Mouse (Mus musculus) heart, embryonic 15.5 days (tissue): Measurements from ENCODE around the gene Kcnj5. TPM values are rescaled to one million over a fixed set of nuclear protein-coding genes. Genes with fewer than 3 reads are reported as not detected.

Source experiments
- ATAC-seq: fragments of 200-750 bp; cut with Nextera tagmentation; replicated peaks from 2 replicates; pipeline ENCODE4 v1.8.0; 2017; ENCODE audit warnings: low read depth, moderate TSS enrichment; ENCODE audit not compliant: insufficient number of reproducible peaks, insufficient read depth, low FRiP score
- H3K27ac ChIP-seq: fragments of 300-500 bp; sonication (generic); 2 replicates; pipeline ENCODE4 v1.5.1; 2015; ENCODE audit warnings: mild to moderate bottlenecking, inconsistent platforms
- H3K27me3 ChIP-seq: fragments of 300-500 bp; sonication (generic); 2 replicates; pipeline ENCODE4 v1.6.1; 2015; ENCODE audit warnings: inconsistent platforms
- H3K36me3 ChIP-seq: fragments of 300-500 bp; sonication (generic); 2 replicates; pipeline ENCODE4 v1.6.1; 2015; ENCODE audit warnings: mild to moderate bottlenecking, inconsistent platforms
- H3K4me1 ChIP-seq: fragments of 300-500 bp; sonication (generic); replicated peaks from 2 replicates; pipeline ENCODE4 v1.6.1; 2015; ENCODE audit warnings: inconsistent platforms
- H3K4me2 ChIP-seq: fragments of 300-500 bp; sonication (generic); 2 replicates; pipeline ENCODE4 v1.6.1; 2015; ENCODE audit warnings: inconsistent platforms, mild to moderate bottlenecking, moderate library complexity
- H3K4me3 ChIP-seq: fragments of 300-500 bp; sonication (generic); 2 replicates; pipeline ENCODE4 v1.5.1; 2015; ENCODE audit warnings: mild to moderate bottlenecking, inconsistent platforms
- H3K9ac ChIP-seq: fragments of 300-500 bp; sonication (generic); 2 replicates; pipeline ENCODE4 v1.6.1; 2015; ENCODE audit warnings: mild to moderate bottlenecking, inconsistent platforms
- H3K9me3 ChIP-seq: fragments of 300-500 bp; sonication (generic); replicated peaks from 2 replicates; pipeline ENCODE4 v1.6.1; 2016; ENCODE audit warnings: inconsistent platforms
- WGBS: fragments of 180-500 bp; shearing (Covaris S2); methylation state at CpG from one replicate; pipeline ENCODE4 v1.1.7; 2015; ENCODE audit warnings: mixed read lengths; 5-methylcytosine and 5-hydroxymethylcytosine counted together
- polyA plus RNA-seq: library from polyadenylated mRNA; unstranded; fragments of >200 nt; fragmentation: Nextera tagmentation; extraction: Ambion mirVana; gene quantifications from 2 replicates; pipeline ENCODE4 v1.2.1, GENCODE M21; 2015

Kcnj5 gene
- polyA plus RNA-seq, 1 experiment from 2014 or later, result 25.5 TPM

GRCm38 (mm10) chr9:32315999-32316398, 28.2 kb downstream of the Kcnj5 start:
- Histone ChIP-seq H3K9me3 (no peaks in the 10 kb centered on the region), H3K27ac (no peak overlapping the region), H3K4me1 (peaks cover 57% of the 10 kb centered on the region), H3K4me2 (no peak overlapping the region), H3K27me3 (no peaks in the 10 kb centered on the region), H3K9ac (no peak overlapping the region), H3K4me3 (no peak overlapping the region), H3K36me3 (peaks cover 11% of the 10 kb centered on the region)
- WGBS, result 88% methylated on average over 3 of the region's 3 CpGs
- ATAC-seq, result no peak

DNA sequence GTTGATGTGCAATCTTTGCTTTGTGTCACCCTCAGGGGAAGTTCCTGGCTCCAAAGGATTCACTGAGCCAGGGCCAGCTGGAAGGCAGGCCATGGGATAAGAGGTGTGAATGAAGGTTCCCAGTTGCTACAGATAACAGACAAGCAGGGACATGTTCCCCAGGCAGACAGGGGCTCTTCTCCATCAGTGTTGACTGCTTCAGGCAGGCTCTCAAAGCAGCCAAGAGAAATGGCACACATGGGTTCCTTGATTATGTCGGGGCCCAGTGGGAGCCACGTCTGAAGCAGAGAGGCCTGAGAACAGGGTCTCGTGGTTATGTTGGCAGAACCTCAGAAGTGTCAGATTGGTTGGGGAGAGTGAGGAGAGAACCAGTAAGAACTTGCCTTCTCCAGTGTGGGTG, 30.1 kb downstream of the Kcnj5 start:
- 13% methylated on average over 3 of the region's 3 CpGs for WGBS
- H3K9ac ChIP-seq, result no peak overlapping the region
- peaks cover 45% of the 10 kb centered on the region for H3K4me1 ChIP-seq
- no peaks in the 10 kb centered on the region for H3K9me3 ChIP-seq
- peaks cover 11% of the 10 kb centered on the region for H3K36me3 ChIP-seq
- H3K27ac ChIP-seq, result peak overlapping the region; percentile 85
- ATAC-seq, result peak; percentile 90
- no peak overlapping the region for H3K4me3 ChIP-seq
- H3K4me2 ChIP-seq, result no peak overlapping the region
- H3K27me3 ChIP-seq, result no peaks in the 10 kb centered on the region

- WGBS, result 50% methylated on average over 4 of the region's 4 CpGs
- Histone ChIP-seq H3K4me1 (peaks cover 40% of the 10 kb centered on the region), H3K4me2 (peak overlapping the region; percentile 35), H3K4me3 (no peak overlapping the region), H3K36me3 (peaks cover 7% of the 10 kb centered on the region), H3K27ac (peak overlapping the region; percentile 43), H3K9me3 (no peaks in the 10 kb centered on the region), H3K9ac (no peak overlapping the region), H3K27me3 (no peaks in the 10 kb centered on the region)
- no peak for ATAC-seq
Observed at GRCm38 (mm10) chr9:32312208-32312607, 31.9 kb downstream of the Kcnj5 start.

DNA sequence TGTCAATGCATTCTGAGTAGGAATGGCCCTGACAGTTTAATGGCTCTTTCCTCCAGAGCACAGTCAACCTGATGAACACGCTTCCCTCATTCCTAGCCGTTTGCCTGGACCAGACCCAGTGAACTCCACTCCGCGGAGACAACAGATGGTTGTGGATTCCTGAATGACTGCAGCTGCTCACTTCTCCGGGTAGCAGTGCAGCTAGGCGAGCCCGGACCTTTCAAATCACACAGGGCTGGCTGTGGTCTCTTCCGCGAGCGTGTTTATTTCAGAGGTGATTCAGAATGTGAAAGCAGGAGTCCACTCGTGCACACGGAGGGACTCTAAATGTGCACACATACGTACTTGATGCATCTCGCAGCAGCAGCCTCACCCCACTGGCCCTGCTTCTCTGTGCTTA, 32.4 kb downstream of the Kcnj5 start:
- peaks cover 40% of the 10 kb centered on the region for H3K4me1 ChIP-seq
- WGBS, result 45% methylated on average over 14 of the region's 14 CpGs
- no peak for ATAC-seq
- peak overlapping the region; percentile 43 for H3K27ac ChIP-seq
- no peak overlapping the region for H3K9ac ChIP-seq
- H3K36me3 ChIP-seq, result peaks cover 2% of the 10 kb centered on the region; the same call in 1 of the 2 replicates
- H3K4me3 ChIP-seq, result no peak overlapping the region
- H3K4me2 ChIP-seq, result peak overlapping the region; percentile 35
- no peaks in the 10 kb centered on the region for H3K9me3 ChIP-seq
- no peaks in the 10 kb centered on the region for H3K27me3 ChIP-seq

- Histone ChIP-seq H3K4me1 (no peaks in the 10 kb centered on the region), H3K4me3 (no peak overlapping the region), H3K36me3 (no peaks in the 10 kb centered on the region), H3K4me2 (no peak overlapping the region), H3K27me3 (no peaks in the 10 kb centered on the region), H3K9me3 (no peaks in the 10 kb centered on the region), H3K9ac (no peak overlapping the region), H3K27ac (no peak overlapping the region)
- WGBS, result 79% methylated on average over 13 of the region's 13 CpGs
- no peak for ATAC-seq
Observed at GRCm38 (mm10) chr9:32302501-32303150, 41.5 kb downstream of the Kcnj5 start.

DNA sequence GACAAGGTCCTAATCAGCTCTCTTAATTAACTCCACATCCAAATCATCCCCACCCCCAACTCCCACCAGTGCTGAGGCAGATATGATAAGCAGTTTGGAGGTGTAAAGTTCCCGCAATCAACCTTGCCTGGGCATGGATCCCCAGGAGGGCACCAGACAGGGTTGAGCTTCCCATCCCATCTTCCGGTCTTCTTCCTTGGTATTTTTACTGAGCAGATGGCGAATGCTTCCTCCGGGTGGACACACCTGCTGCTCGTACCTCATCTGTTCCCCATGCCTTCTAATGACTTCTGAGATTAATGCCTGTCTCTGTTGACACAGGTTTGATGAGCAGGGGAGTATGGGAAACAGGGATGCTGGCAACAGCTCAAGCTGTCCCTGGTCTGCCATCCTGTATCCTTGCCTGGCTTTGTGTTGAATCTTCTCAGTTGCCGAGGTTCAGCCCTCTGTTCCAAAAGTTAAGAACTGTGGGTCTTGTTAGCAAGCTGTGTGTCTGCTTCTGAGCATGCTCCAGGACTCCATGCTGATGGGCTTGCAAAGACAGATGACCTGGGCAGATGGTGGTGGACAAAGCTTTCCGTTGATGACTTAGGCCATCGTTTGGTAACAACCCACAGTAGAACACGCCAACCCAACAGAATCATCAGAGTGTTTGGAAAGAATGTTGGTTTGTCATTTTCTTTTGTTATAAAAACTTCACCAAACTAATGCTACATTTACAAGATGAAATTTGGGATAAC, 48.9 kb downstream of the Kcnj5 start:
- H3K9ac ChIP-seq, result no peak overlapping the region
- no peaks in the 10 kb centered on the region for H3K36me3 ChIP-seq
- no peak overlapping the region for H3K4me3 ChIP-seq
- H3K27me3 ChIP-seq, result no peaks in the 10 kb centered on the region
- H3K4me1 ChIP-seq, result peaks cover 6% of the 10 kb centered on the region
- WGBS, result 83% methylated on average over 9 of the region's 9 CpGs
- H3K4me2 ChIP-seq, result no peak overlapping the region
- no peaks in the 10 kb centered on the region for H3K9me3 ChIP-seq
- no peak overlapping the region for H3K27ac ChIP-seq
- ATAC-seq, result no peak

DNA sequence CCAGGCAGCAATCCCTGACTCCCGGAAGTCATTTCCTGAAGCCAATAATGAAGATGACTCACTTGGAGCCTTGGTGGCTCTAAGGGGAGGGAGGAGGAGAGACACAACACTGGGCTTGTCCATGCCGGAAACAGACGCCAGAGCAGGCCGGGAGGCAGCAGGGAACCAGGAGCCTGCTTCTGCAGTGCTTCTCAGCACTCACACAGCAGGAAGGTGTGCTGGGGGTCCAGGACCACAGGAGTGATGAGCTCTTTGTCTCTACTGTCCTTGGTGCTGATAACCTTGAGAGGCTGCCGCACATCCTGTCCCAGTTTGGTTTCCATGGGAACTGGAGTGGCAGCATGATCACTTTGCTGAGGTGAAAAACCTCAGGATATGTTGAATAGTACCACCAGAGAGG, 51.5 kb downstream of the Kcnj5 start:
- Histone ChIP-seq H3K27ac (no peak overlapping the region), H3K4me2 (no peak overlapping the region), H3K9ac (no peak overlapping the region), H3K4me3 (no peak overlapping the region), H3K27me3 (no peaks in the 10 kb centered on the region), H3K36me3 (no peaks in the 10 kb centered on the region), H3K4me1 (peaks cover 6% of the 10 kb centered on the region), H3K9me3 (no peaks in the 10 kb centered on the region)
- 25% methylated on average over 5 of the region's 5 CpGs for WGBS
- ATAC-seq, result no peak

- no peak for ATAC-seq
- Histone ChIP-seq H3K9me3 (no peaks in the 10 kb centered on the region), H3K27ac (no peak overlapping the region), H3K4me2 (no peak overlapping the region), H3K4me3 (no peak overlapping the region), H3K27me3 (no peaks in the 10 kb centered on the region), H3K36me3 (no peaks in the 10 kb centered on the region), H3K9ac (no peak overlapping the region), H3K4me1 (peaks cover 6% of the 10 kb centered on the region)
- WGBS, result 52% methylated on average over 7 of the region's 7 CpGs
Observed at GRCm38 (mm10) chr9:32291618-32292017, 52.5 kb downstream of the Kcnj5 start.

DNA sequence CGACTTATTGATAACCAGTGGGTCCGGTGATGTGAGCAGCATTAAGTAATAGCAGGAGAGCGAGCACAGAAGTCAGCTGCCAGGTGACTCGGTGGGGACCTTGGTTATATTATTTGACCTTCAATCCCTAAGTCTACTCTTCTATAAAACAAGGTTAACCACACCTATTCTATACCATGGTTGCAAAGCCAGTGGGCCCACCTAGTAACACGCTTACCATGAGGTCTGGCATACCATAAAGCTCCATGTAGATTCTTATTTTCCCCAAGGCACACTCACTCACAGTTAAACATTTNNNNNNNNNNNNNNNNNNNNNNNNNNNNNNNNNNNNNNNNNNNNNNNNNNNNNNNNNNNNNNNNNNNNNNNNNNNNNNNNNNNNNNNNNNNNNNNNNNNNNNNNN, 60.6 kb downstream of the Kcnj5 start:
- Histone ChIP-seq H3K36me3 (no peaks in the 10 kb centered on the region), H3K9me3 (no peaks in the 10 kb centered on the region), H3K4me2 (no peak overlapping the region), H3K27me3 (no peaks in the 10 kb centered on the region), H3K9ac (no peak overlapping the region), H3K4me1 (no peaks in the 10 kb centered on the region), H3K27ac (no peak overlapping the region), H3K4me3 (no peak overlapping the region)
- ATAC-seq, result no peak
- WGBS, result 86% methylated on average over 5 of the region's 5 CpGs

GRCm38 (mm10) chr9:32280456-32280855, 63.7 kb downstream of the Kcnj5 start:
- H3K9ac ChIP-seq, result no peak overlapping the region
- no peaks in the 10 kb centered on the region for H3K4me1 ChIP-seq
- no peak overlapping the region for H3K4me3 ChIP-seq
- no peaks in the 10 kb centered on the region for H3K36me3 ChIP-seq
- WGBS, result 57% methylated on average over 5 of the region's 5 CpGs
- no peak for ATAC-seq
- no peaks in the 10 kb centered on the region for H3K9me3 ChIP-seq
- H3K27me3 ChIP-seq, result no peaks in the 10 kb centered on the region
- H3K27ac ChIP-seq, result no peak overlapping the region
- no peak overlapping the region for H3K4me2 ChIP-seq

DNA sequence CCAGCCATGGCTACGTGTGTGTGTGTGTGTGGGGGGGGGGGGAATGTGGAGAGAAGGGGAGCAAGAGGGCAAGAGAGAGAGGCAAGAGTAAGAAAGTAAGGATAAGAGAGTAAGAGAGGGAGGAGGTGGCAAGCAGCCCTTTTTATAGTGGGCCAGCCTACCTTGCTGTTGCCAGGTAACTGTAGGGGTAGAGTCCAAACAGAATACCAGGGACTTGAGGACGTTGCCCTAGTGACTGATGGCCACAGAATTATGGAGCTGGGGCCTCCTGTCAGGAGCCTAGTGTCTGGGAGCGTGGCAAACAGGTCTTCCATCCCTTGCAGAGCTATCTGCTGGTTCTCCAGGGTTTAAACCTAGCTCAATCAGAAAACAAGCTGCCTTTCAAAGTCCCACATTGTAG, 64.4 kb downstream of the Kcnj5 start:
- Histone ChIP-seq H3K4me3 (no peak overlapping the region), H3K9ac (no peak overlapping the region), H3K27me3 (no peaks in the 10 kb centered on the region), H3K4me2 (no peak overlapping the region), H3K27ac (no peak overlapping the region), H3K36me3 (no peaks in the 10 kb centered on the region), H3K4me1 (no peaks in the 10 kb centered on the region), H3K9me3 (no peaks in the 10 kb centered on the region)
- ATAC-seq, result no peak
- WGBS, result 70% methylated on average over 3 of the region's 3 CpGs

- no peak for ATAC-seq
- Histone ChIP-seq H3K4me1 (no peaks in the 10 kb centered on the region), H3K4me3 (no peak overlapping the region), H3K9ac (no peak overlapping the region), H3K27me3 (no peaks in the 10 kb centered on the region), H3K27ac (no peak overlapping the region), H3K36me3 (no peaks in the 10 kb centered on the region), H3K4me2 (no peak overlapping the region), H3K9me3 (no peaks in the 10 kb centered on the region)
- 84% methylated on average over 5 of the region's 5 CpGs for WGBS
Observed at GRCm38 (mm10) chr9:32278052-32278451, 66.1 kb downstream of the Kcnj5 start.
